Mouse (Mus musculus) forebrain, embryonic 11.5 days (tissue): ENCODE data around the gene Tmem129. TPM values are rescaled to one million over a fixed set of nuclear protein-coding genes. Genes with fewer than 3 reads are reported as not detected.
A peak's percentile ranks its signal among the peaks of the same experiment; 100 is the strongest.

ENCODE experiments used
- ATAC-seq: fragments of 200-750 bp; cut with Nextera tagmentation; replicated peaks from 2 replicates; pipeline ENCODE4 v1.8.0; 2017; ENCODE audit warnings: moderate TSS enrichment; ENCODE audit not compliant: low FRiP score
- DNase-seq: peaks from one replicate; pipeline ENCODE4 v3.0.0-alpha.2; 2017; ENCODE audit warnings: low spot score
- H3K27ac ChIP-seq: fragments of 300-500 bp; sonication (generic); 2 replicates; pipeline ENCODE4 v1.5.1; 2014; ENCODE audit warnings: low read depth, low read length
- H3K27me3 ChIP-seq: fragments of 300-500 bp; sonication (generic); 2 replicates; pipeline ENCODE4 v1.6.1; 2014; ENCODE audit warnings: mild to moderate bottlenecking, low read length, mixed read lengths; ENCODE audit not compliant: control insufficient read depth, insufficient read depth
- H3K36me3 ChIP-seq: fragments of 300-500 bp; sonication (generic); 2 replicates; pipeline ENCODE4 v1.6.1; 2014; ENCODE audit warnings: mild to moderate bottlenecking, low read length, moderate library complexity, mixed read lengths; ENCODE audit not compliant: control insufficient read depth, insufficient read depth
- H3K4me1 ChIP-seq: fragments of 300-500 bp; sonication (generic); replicated peaks from 2 replicates; pipeline ENCODE4 v1.6.1; 2014; ENCODE audit warnings: low read length, mixed read lengths; ENCODE audit not compliant: control insufficient read depth, insufficient read depth
- H3K4me2 ChIP-seq: fragments of 300-500 bp; sonication (generic); 2 replicates; pipeline ENCODE4 v1.6.1; 2014; ENCODE audit warnings: low read depth, mild to moderate bottlenecking, low read length, moderate library complexity, mixed read lengths; ENCODE audit not compliant: severe bottlenecking
- H3K4me3 ChIP-seq: fragments of 300-500 bp; sonication (generic); 2 replicates; pipeline ENCODE4 v1.5.1; 2014; ENCODE audit warnings: low read depth, low read length
- H3K9ac ChIP-seq: fragments of 300-500 bp; sonication (generic); 2 replicates; pipeline ENCODE4 v1.6.1; 2014; ENCODE audit warnings: low read length
- H3K9me3 ChIP-seq: fragments of 300-500 bp; sonication (generic); 2 replicates; pipeline ENCODE4 v1.6.1; 2016; ENCODE audit warnings: low read length, mixed read lengths; ENCODE audit not compliant: control insufficient read depth
- WGBS: fragments of 180-500 bp; shearing (Covaris S2); extraction: QIAGEN DNeasy Blood & Tissue Kit; methylation state at CpG from one replicate; pipeline ENCODE4 v1.1.7; 2014; 5-methylcytosine and 5-hydroxymethylcytosine counted together
- polyA plus RNA-seq: library from polyadenylated mRNA; unstranded; fragments of >200 nt; fragmentation: Nextera tagmentation; extraction: Ambion mirVana; gene quantifications from 2 replicates; pipeline ENCODE4 v1.2.1, GENCODE M21; 2014

Gene Tmem129
- polyA plus RNA-seq, 1 experiment from 2014 or later: 39.3 TPM

GRCm38 (mm10) chr5:33640652-33641051, 17.6 kb downstream of the Tmem129 start:
- no peak overlapping the region for H3K9ac ChIP-seq
- ATAC-seq: no peak
- H3K4me2 ChIP-seq: no peak overlapping the region
- H3K36me3 ChIP-seq: peaks cover 18% of the 10 kb centered on the region; the same call in 1 of the 2 replicates
- H3K9me3 ChIP-seq: no peaks in the 10 kb centered on the region
- H3K27me3 ChIP-seq: no peaks in the 10 kb centered on the region
- 56% methylated on average over 3 of the region's 3 CpGs for WGBS
- no peak overlapping the region for H3K4me3 ChIP-seq
- H3K27ac ChIP-seq: no peak overlapping the region
- no peaks in the 10 kb centered on the region for H3K4me1 ChIP-seq
- DNase-seq: peak; percentile 58

DNA sequence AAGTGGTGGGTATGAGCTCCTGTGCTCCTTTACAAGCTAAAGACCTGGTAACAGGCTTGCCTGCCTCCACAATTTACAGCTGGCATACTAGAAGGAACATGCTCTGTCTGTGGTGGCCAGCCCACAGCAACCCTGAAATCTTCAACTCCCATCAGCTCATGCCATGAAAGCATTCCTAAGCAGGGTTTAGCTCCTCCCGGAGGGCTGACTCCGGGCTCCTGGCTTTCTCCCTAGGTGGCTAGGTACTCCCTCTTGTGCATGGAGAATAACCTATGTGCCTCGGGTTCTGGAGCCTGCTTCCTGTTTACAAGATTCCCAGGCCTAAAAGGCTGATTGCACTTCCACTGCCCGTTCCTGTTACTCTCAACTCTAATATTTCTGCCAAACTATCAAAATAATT, 19.4 kb downstream of the Tmem129 start:
- H3K36me3 ChIP-seq: peaks cover 9% of the 10 kb centered on the region; the same call in 1 of the 2 replicates
- H3K4me3 ChIP-seq: no peak overlapping the region
- no peak for DNase-seq
- no peaks in the 10 kb centered on the region for H3K4me1 ChIP-seq
- no peak overlapping the region for H3K9ac ChIP-seq
- H3K27me3 ChIP-seq: no peaks in the 10 kb centered on the region
- no peak overlapping the region for H3K27ac ChIP-seq
- WGBS: 80% methylated on average over 4 of the region's 4 CpGs
- no peaks in the 10 kb centered on the region for H3K9me3 ChIP-seq
- H3K4me2 ChIP-seq: no peak overlapping the region
- no peak for ATAC-seq

DNA sequence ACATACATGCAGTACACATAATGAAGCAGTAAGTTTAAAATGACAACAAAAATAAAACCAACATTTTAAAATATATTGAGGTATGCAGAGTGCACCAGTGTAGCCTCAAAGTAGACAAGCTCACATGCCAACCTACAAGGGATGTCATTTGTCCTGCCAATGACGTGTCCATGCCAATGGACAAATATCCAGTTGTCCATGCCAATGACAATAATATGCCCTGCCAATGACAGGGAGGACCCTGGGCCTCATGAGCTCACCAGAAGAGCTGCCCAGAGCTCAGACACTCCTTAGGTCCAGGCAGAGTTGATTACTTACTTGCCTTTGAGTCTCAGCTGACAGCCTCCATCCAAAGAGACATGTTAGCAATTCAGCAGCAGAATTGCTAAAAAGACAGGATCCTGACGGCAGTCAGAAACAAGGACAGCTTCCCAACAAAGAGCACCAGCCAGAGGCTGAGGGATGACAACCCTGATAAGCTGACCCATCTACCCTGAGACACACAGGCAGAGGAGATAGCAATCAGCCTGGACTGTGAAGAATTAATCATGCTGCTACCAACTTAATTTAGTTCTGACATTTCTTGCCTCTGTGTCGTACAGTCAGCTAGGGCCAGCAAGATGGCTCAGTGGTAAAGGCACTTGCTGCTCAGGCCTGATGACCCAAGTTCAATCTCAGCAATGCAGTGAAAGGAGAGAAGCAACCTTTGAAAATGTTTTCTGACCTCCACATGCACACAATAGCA, 20.4 kb downstream of the Tmem129 start:
- no peaks in the 10 kb centered on the region for H3K4me1 ChIP-seq
- DNase-seq (no peak), ATAC-seq (no peak)
- H3K36me3 ChIP-seq: peaks cover 7% of the 10 kb centered on the region; the same call in 1 of the 2 replicates
- H3K27ac ChIP-seq: no peak overlapping the region
- no peaks in the 10 kb centered on the region for H3K27me3 ChIP-seq
- H3K9ac ChIP-seq: no peak overlapping the region
- H3K4me2 ChIP-seq: no peak overlapping the region
- no peaks in the 10 kb centered on the region for H3K9me3 ChIP-seq
- no peak overlapping the region for H3K4me3 ChIP-seq
- 82% methylated on average over 3 of the region's 3 CpGs for WGBS

- H3K4me3 ChIP-seq: no peak overlapping the region
- H3K27ac ChIP-seq: no peak overlapping the region
- H3K36me3 ChIP-seq: peaks cover 3% of the 10 kb centered on the region; the same call in 1 of the 2 replicates
- DNase-seq: no peak
- WGBS: 87% methylated on average over 3 of the region's 3 CpGs
- no peak for ATAC-seq
- H3K27me3 ChIP-seq: no peaks in the 10 kb centered on the region
- no peak overlapping the region for H3K4me2 ChIP-seq
- no peak overlapping the region for H3K9ac ChIP-seq
- no peaks in the 10 kb centered on the region for H3K4me1 ChIP-seq
- no peaks in the 10 kb centered on the region for H3K9me3 ChIP-seq
Observed at GRCm38 (mm10) chr5:33635361-33635760, 22.9 kb downstream of the Tmem129 start.

DNA sequence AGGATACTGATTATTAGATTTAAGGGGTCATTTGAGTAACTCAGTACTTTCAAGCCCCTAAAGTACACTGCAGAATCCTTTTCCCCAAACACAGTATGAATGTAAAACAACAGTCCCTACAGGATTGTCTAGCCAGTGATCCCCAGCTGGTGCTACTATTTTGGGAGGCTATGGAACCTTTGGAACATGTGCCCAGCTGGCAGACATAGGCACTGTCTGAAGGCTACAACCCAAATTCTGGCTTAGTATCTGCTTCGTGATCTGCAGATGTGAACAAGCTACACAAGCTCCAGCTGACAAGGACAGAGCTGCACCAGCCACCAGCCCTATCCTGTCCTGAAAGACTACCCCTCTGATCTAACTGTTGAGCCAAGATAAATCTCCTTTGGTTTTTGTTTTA, 25.7 kb downstream of the Tmem129 start:
- no peak for ATAC-seq
- Histone ChIP-seq H3K9me3 (no peaks in the 10 kb centered on the region), H3K9ac (no peak overlapping the region), H3K4me3 (no peak overlapping the region), H3K27me3 (no peaks in the 10 kb centered on the region), H3K27ac (no peak overlapping the region), H3K36me3 (no peaks in the 10 kb centered on the region), H3K4me1 (no peaks in the 10 kb centered on the region; the same call in 1 of the 2 replicates), H3K4me2 (no peak overlapping the region)
- no peak for DNase-seq
- 69% methylated on average over 1 of the region's 1 CpGs for WGBS

DNA sequence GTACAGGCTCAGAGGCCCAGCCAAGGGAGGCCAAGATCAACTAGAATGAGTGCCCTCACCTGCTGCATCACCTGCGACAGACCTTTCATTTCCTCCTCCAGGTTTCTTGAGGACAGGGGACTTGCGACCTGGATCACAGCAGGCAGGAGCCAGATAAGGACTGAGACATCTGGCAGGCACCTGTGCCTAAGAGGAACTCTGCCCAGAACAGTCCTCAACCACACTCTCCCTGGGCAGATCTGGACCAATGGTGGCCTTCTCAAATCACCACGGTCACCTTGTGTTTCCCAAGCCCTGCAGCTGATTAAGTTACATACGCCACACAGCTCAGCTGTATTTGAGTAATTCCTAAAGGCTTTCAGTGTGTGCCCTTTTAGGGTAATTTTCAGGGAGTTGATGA, 27.6 kb downstream of the Tmem129 start:
- H3K27me3 ChIP-seq: no peaks in the 10 kb centered on the region
- peak overlapping the region; percentile 90 for H3K4me2 ChIP-seq
- H3K4me1 ChIP-seq: no peaks in the 10 kb centered on the region; the same call in 1 of the 2 replicates
- no peaks in the 10 kb centered on the region for H3K9me3 ChIP-seq
- H3K27ac ChIP-seq: no peak overlapping the region
- no peaks in the 10 kb centered on the region for H3K36me3 ChIP-seq
- 82% methylated on average over 4 of the region's 4 CpGs for WGBS
- no peak overlapping the region for H3K4me3 ChIP-seq
- ATAC-seq (no peak), DNase-seq (no peak)
- no peak overlapping the region for H3K9ac ChIP-seq

DNA sequence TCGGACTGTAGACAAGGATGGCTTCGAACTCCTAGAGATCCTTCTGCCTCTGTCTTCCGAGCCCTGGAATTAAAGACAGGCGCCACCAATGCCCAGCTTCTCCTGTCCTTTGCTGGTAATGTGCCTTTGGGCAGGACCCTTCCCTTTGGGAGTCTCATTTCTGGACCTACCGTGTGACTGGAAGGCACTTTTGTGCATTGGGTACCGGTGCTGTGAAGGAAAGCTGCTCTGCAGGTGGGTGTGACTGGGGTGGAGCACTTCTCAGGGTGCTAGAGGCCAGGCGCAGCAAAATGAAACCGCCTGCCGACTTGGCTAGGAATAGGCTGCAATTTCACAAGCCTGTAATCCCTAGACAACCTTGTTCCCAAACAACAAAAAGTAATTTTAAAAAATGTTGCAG, 28.2 kb downstream of the Tmem129 start:
- H3K9ac ChIP-seq: peak overlapping the region; percentile 57
- no peaks in the 10 kb centered on the region for H3K27me3 ChIP-seq
- no peaks in the 10 kb centered on the region; the same call in 1 of the 2 replicates for H3K4me1 ChIP-seq
- peak overlapping the region; percentile 75 for H3K4me3 ChIP-seq
- ATAC-seq (peak; percentile 22), DNase-seq (no peak)
- no peaks in the 10 kb centered on the region for H3K9me3 ChIP-seq
- peak overlapping the region; percentile 90 for H3K4me2 ChIP-seq
- no peaks in the 10 kb centered on the region for H3K36me3 ChIP-seq
- no peak overlapping the region for H3K27ac ChIP-seq
- WGBS: 4% methylated on average over 9 of the region's 9 CpGs

GRCm38 (mm10) chr5:33629301-33629987, 28.8 kb downstream of the Tmem129 start, which contains the start of the genes Fam53a and Gm9903:
Fam53a (minus strand) TSS chr5:33629635.
Gm9903 (plus strand) TSS chr5:33629925.
- peak within 1 kb of the TSS; percentile 90 for H3K4me2 ChIP-seq

More at GRCm38 (mm10) chr5:33629301-33629987, 28.8 kb downstream of the Tmem129 start, which contains the start of the genes Fam53a and Gm9903:
- H3K9me3 ChIP-seq: no peaks in the 10 kb centered on the region
- no peaks in the 10 kb centered on the region for H3K36me3 ChIP-seq
- H3K4me3 ChIP-seq: peak within 1 kb of the TSS; percentile 75
- peak within 1 kb of the TSS; percentile 81 for H3K9ac ChIP-seq
- peak; percentile 95 for ATAC-seq
- H3K4me1 ChIP-seq: no peaks in the 10 kb centered on the region; the same call in 1 of the 2 replicates
- H3K27me3 ChIP-seq: no peaks in the 10 kb centered on the region
- under 1% methylated on average over 91 of the region's 99 CpGs for WGBS
- DNase-seq: peak; percentile 100
- H3K27ac ChIP-seq: peak within 1 kb of the TSS; percentile 77
